Mouse (Mus musculus): Measurements from ENCODE around the gene Wdr45.
"Not testable (repeated sequence)": the region's sequence is repeated elsewhere in the genome, so short reads cannot be mapped to it uniquely, and the experiment has no call there.

The Wdr45 gene

DNA sequence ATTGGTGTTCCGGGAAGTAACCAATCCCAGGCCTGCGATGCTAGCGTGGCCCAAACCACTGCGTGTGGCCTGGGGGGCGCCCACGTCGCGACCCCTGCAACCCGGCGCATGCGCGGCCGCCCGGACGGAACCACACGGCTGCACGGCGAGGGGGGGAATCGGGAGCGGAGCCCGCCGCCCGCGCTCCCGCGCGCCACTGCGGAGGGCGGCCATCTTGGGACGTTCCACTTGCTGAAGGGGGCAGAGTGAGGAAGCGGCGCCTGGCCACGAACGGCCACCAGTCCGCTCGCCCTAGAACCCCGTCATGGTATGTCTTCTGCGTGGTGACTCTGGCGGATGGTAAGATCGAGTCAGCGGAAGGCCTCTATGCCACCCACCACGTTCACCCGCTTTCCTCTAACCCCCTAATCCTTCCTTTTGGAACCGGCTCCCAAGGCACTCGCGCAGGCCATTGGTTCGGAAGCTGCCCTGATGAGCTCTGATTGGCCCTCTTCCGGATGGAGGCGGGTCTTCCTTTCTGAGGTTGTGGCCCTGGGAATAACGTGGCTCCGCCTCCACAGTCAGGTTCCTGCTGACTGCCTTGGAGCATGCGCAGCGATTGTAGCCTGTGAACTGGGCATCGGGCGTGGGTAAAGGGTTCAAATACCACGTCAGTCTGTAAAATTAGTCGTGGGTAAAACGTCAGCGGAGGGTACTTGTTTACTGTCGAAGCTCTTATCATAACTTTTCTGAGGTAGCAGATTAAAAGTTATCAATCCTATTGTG lies at the start of gene Wdr45:
Gene Wdr45, plus strand, starts transcription at position 199 of the 765 bp plus-strand sequence.
- DNase-seq (ENCODE audit: low spot score in 2 of 2) = peak; percentile 90 to 92

DNA sequence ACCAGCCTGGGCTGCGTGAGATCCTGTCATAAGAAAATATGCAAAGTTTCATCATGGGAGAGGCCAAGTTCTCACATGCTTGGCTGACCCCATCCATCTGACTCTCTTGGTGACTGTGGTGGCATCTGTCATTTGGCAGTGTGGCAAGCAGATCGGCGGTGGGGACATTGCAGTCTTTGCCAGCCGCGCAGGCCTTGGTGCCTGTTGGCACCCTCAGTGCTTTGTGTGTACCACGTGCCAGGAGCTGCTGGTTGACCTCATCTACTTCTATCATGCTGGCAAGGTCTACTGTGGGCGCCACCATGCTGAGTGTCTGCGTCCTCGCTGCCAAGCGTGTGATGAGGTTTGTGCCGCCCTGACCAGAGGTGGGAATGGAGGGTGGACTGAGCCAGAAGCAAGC lies 49.3 kb upstream of the Wdr45 start:
- DNase-seq (ENCODE audit: low spot score in 2 of 2) = no peak

DNA sequence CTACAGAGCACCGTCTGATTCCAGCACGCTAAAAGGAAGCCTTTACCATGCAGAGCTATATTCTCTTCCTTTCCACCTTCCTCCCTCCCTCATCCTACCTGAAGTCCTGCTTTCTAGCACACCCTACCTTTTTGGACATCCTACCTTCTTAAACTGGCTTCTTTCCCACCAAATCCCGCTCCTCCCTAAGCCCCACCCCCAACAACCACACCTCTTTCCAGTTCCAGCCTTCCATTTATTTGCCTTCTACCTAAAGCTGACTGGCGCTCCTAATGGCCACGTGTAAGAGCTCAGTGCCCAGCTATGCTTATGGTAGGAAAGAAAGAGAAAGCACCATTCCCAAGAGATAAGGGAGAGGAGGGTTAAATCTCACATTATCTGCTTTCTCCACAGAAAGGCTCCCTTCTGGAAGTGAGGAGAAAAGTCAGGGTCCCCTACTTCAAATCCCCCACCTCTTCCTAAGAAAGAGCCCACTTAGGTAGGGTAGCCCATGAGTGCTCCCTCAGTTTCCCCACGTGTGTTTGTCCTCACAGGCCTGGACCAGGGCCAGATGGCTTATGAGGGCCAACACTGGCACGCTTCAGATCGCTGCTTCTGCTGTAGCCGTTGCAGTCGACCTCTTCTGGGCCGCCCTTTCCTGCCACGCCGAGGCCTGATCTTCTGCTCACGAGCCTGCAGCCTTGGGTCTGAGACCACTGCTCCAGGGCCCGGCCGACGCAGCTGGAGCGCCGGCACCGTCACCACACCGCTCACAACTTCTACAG lies 48.2 kb upstream of the Wdr45 start:
- DNase-seq (ENCODE audit: low spot score in 2 of 2) = no peak

DNA sequence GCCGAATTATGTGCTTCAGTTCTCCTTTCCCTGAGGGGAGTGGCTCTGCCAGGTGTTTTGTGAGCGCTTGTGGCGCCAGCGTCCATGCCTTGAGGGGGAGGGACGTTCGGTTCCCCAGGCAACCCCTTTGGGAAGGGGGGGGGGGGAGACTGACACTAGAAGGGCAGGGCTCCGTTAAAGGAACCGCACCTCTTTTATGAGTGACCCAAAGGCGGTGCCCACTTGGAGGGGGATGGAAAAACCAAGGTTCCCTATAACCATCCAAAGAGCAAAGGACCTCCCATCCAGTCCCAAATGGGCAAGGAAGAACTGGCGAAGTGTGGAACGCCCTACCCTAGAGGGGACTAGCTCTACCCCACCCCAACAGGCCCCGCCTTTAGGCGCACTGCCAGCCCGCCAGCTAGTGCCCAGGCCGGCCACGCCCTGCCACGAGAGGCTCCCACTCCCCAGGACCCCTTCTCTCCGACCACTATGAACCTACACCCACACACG lies 43.7 kb upstream of the Wdr45 start:
- peak; percentile 25 to 46 for DNase-seq (ENCODE audit: low spot score in 2 of 2)

DNA sequence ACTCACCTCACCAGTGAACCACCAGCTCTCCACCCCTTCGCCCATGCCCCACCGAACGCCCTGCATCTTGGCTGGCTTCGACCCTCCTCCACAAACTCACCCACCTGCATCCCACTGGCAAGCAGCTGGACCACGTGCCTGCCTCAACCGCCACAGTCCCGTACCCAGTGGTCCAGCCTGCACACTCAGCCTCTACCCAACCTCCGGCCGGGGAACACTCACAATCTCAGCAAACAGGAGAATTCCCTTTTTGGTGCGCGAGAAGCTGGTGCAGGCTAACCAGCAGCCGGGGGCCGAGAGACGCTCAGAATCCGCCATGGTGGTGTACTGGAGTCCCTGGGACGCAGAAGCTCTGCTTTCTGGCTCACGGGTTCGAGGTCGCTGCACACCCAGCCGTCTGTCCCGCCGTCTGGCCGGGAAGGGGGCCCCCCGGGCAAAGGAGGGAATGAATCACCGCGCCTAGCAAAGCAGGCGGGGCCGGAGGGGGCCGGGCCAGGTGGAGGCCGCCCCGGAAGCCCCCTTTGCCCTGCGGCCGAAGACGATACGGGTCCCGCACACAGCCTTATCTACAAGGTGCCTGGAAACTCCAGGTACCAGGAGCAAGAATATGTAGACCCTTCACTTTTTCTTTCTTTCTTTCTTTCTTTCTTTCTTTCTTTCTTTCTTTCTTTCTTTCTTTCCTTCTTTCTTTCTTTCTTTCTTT lies 43.1 kb upstream of the Wdr45 start, which contains the start of gene Plp2:
Gene Plp2, minus strand, starts transcription at position 470 of the 703 bp plus-strand sequence.
- peak; percentile 24 to 33 for DNase-seq (ENCODE audit: low spot score in 2 of 2)

DNA sequence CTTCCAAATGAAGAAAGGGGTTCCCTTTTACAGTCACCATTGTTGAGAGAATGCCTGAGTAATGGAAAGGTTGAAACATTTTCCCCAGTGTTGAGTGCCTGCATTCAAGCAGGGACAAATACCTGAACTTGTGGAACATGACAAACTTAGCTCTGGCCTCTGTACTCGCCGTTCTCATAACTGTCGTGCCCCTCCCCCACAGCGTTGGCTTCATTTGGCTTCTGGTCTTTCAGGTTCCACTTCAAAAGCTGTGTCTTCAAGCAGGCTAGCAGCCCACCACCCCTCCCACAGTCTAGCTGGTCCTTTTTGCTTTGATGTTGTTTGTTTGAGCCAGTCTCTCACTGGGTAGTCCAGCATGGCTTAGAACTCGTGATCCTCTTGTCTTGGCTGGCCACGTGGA lies 41.4 kb upstream of the Wdr45 start:
- DNase-seq (ENCODE audit: low spot score in 2 of 2) = no peak

DNA sequence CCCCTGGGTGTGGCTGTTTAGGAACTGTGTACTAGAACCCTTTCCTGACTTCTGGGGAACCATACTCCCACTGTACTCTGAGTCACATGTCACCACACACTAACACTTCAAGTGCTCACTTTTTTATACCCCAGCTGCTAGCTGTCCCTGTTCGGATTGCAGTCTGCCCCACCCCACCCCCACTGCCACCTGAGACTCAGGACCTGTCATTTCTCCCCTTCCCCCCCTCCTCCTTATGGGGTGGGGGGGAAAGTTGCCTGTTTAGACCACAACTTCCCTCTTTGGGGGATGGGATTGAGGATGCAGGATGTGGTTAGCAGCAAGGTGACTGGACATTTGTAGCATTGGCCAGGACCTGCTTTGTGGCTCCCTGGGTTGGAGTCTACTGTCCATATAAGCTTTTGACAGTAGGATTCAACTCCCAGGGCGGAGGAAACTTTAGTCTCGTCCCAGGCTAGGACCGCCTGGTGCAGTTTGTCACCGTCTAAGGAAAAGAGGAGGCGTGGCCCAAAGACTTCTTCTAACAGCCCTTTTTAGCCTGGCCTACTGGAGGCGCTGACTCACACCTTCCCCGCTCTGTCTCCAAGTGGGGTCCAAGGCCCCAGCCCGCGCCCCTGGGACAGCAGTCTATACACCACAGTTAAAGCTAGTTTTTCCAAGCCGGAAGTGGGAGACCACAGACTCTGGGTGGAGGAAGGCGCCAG lies 40.4 kb upstream of the Wdr45 start:
- peak; percentile 29 to 53 for DNase-seq (ENCODE audit: low spot score in 2 of 2)

DNA sequence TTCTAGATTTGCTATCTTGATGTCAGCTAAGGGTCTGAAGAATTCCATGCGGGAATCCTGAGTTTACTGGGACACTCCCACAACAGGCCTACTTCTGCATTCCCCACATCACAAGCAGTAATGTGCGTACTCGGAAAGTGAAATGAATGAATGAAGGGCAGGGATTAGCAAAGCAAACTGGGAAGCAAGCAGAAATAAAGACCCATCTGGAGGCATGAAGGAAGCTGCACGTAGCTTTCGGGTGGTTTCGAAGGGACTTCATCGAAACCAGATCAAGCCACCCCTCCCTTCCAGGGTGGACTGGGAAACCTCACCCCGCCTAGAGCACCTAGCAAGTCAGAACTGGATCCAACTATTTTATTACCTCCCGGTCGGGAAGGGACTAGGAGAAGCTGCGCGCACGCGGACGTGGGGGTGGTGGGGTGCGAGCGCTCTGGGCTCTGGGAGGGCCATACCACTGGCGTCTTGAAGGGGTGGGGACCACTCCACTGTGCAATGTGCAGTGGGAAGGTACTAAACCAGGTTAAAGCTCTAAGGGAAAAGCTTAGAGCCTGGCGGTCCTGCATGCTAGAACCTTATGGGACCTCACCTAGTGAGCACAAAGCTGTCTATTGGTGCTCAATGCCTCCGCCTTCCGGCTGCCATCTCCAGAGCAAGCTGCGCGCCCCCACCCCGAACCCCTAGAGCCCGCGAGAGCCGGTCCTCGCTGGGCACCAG lies 39.7 kb upstream of the Wdr45 start:
- DNase-seq (ENCODE audit: low spot score in 2 of 2) = no peak

DNA sequence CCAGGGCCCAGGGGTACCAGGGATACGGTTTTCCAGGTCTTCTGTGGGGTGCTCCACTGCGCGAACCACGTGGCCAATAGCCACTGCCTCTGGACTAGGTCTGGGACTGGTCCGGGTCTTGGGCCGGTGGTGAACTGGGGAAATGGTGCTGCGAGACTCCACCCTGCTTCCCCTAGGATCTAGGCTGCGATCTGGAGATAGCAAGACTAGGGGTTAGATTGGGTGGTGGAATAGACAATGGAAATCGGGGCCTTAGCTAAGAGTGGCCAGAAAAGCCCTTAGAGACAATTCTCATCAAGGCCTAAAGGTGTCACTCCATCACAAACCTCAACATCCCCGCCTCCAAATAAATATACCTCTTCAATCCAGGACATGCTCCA lies 39.1 kb upstream of the Wdr45 start:
- no peak for DNase-seq (ENCODE audit: low spot score in 2 of 2)

DNA sequence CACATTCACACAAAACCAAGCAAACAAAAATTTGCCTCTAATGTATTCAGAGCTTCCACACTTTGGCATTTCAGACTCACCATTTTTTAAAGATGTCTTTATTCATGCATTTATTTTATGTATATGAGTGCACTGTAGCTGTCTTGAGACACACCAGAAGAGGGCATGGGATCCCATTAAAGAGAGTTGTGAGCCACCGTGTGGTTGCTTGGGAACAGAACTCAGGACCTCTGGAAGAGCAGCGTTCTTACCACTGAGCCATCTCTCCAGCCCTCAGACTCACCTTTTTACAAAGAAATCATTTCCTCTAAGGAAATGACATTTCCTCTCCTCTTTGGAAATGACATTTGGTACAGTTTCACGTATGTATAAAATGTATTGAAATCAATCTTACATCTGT lies 35.1 kb upstream of the Wdr45 start:
- no peak for DNase-seq (ENCODE audit: low spot score in 2 of 2)

DNA sequence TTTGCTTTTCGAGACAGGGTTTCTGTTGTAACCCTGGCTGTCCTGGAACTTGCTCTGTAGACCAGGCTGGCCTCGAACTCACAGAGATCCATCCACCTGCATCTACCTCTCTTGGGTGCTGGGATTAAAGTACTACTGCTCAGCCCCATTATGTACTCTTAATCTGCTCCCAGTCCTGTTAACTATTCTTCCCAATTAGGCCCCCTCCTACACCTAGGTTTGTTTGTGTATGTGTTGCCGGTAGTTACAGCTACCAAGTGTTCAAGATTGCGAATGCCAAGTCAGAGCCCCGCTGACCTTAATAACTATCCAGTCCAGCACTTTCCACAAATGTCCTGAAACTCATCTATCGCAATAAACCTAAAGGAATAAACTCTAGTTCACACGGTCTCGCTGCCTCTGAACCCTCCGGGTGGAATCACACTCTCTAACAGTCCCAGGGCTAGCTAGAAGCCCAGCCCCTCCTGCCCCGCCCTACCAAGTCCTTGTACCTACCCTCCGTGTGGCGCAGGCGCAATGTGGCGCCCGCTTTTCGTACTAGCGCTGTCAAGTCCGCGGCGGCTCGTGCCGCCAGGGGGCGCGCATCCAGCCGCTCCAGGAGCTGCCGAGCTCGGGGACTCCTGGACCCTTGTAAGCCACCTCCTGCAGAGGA lies 34.6 kb upstream of the Wdr45 start:
- peak; percentile 83 to 89 for DNase-seq (ENCODE audit: low spot score in 2 of 2)

DNA sequence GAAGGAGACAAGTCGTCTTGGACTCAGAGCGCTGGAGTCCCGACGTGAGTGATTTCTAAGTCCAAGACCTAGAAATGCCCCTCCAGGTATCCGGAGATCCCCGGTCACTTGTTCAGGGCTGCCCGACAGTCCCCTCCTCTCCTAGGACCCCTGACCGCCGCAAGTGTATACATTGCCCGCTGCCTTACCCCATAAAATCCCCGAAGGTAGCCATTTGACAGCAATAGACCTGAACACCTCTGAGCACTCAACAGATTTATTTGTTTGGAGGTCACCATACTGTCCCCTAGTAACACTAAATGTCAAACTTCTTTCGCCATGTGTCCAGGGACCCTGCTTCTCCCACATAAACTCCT lies 34.1 kb upstream of the Wdr45 start:
- no peak for DNase-seq (ENCODE audit: low spot score in 2 of 2)

DNA sequence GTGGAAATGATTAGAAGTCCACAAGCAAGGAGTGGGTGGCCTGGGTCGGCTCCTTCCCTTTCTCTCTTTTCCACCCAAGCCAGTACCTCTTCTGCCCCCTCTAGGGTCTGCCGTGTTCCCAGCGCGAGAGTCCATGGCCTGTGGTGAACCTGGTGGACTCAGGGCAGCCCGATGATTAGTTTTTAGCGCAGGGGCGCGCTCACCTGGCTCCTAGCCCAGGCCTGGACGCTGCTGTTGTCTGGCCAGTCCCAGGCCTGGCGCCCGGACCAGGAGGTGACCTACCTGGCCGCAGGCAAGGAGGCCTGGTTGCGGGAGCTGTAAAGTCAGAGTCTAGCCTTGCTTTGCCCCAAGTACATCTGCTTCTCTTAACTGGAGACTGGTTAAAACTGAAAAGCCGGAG lies 33.3 kb upstream of the Wdr45 start, which contains the start of gene Magix:
Gene Magix, minus strand, starts transcription at position 388 of the 400 bp plus-strand sequence.
- no peak for DNase-seq (ENCODE audit: low spot score in 2 of 2)

DNA sequence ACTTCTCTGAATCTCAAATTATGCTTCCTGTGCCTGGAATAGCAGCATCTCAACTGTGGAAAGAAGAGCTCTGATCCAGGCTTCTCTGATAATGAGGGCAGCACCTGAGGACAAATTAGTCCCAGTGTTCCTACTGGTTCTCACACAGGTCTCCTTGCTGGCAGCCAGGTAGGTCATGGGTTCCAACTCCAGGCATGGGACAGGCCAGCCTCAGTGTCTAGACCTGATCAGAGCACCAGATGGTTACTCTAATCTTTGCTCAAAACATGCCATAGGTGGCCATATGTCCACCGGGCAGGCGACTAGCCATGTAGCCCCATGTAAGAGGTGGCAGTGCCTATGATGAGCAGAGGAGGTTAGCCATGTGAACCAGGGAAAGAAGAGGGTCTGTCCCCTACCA lies 25.8 kb upstream of the Wdr45 start:
- no peak for DNase-seq (ENCODE audit: low spot score in 2 of 2)

DNA sequence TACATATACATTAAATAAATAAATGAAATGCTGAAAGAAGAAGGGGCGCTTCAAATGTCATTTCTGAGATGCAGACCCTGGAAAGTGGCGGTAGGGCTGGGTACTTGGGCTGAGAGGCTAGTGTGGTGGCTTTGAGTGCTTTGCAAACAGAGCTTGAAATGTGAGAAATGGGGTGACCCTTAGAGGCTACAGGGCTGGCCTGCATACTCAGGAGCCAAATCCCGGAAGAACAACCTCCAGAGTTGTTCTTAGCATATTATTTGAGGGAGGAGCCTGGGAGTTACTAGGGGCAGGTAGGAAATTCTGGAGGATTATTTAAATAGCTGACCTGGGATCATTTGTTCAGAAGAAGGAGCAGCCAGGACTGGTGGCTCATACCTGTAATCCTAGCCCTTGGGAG lies 23.6 kb upstream of the Wdr45 start:
- no peak for DNase-seq (ENCODE audit: low spot score in 2 of 2)

DNA sequence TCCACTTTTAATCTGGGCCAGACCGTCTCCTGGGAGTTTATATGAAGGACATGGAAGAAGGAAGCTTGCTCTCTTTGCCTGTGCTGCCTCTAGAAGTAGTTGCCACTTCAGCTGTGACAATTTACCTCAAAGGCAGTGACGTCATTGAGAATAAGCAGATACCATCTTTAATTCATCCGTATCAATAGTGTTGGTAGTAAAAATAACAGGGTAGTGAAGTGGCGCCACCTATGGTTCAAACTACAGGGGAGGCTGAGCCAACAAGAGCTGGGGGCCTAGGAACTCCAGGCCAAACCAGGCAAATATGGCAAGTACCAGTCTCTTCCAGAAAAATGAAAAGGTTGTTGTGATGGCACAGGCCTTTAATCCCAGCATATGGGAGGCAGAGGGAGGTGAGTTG lies 21.3 kb upstream of the Wdr45 start:
- DNase-seq (ENCODE audit: low spot score in 2 of 2) = peak; percentile 66 to 72

DNA sequence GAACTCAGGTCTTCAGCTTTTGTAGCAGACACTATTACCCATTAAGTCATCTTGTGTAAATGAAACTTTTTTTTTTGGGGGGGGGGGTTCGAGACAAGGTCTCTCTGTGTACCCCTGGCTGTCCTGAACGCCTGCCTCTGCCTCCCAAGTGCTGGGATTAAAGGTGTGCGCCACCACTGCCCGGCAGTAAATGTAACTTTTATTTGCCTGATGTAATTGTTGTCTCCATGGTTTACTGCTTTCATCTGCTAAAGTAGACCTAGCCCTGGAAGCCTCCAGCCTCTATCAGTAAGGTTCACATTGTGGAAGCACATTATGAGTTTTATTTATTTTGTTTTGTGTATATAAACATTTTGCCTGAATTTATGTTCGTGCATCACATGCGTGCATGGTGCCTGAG lies 17.6 kb upstream of the Wdr45 start:
- no peak for DNase-seq (ENCODE audit: low spot score in 2 of 2)

DNA sequence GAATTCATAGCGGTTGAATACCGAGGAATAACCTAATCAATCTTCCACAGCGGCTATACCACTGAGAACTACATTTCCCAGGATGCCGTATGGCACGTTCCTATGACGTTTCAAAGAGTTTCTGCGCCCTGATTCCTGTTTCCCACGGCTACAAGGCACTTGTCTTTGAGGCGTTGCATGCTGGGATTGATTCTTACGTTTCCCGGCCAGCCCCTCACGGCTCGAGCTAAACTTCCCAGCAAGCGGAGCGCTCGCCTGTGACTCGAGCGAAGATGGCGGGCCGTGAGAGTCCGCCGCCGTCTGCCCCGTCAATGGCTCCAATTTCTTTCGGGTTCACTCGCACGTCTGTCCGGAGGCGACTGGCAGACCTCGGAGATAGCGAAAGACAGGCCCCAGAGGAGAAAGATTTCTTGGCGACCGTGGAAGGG lies 17.2 kb upstream of the Wdr45 start, which contains the start of gene Gpkow:
Gene Gpkow, plus strand, starts transcription at position 178 of the 428 bp plus-strand sequence.
- DNase-seq (ENCODE audit: low spot score in 2 of 2) = peak; percentile 78

DNA sequence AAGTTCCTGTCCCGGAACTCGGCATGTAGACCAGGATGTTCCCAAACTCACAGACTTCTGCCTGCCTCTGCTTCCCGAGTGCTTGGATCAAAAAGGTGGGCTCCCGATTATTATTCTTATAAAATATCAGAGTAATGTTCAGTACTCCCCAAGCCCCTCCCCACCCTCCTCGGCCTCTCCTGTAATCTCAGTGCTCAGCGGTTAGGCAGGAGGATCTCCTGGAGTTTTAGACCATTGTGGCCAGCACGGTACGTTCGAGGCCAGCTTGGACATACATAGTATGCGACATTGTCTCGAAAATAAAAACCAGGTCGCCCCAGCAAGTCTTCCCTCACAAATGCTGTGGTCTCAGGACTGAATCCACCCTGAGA lies 384 bp upstream of the Wdr45 start:
- not testable (repeated sequence) for DNase-seq (ENCODE audit: low spot score in 2 of 2)

DNA sequence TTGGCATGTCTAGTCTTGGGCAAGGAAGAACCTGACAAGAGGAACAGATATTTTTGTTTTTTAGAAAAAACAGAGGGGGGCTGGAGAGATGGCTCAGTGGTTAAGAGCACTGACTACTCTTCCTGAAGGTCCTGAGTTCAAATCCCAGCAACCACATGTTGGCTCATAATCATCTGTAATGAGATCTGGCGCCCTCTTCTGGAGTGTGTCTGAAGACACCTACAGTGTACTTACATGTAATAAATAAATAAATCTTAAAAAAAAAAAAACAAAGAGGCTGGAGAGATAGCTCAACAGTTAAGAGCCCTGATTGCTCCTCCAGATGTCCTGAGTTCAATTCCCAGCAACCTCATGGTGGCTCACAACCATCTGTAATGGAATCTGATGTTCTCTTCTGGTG lies 1.9 kb downstream of the Wdr45 start:
- peak in 1 of 2 experiments; percentile 13 for DNase-seq (ENCODE audit: low spot score in 2 of 2)

Data from natural killer cell, adult 2 months (primary cell).